8 mouse cellular contexts compared by ENCODE assay signal in the genomic region with DNA sequence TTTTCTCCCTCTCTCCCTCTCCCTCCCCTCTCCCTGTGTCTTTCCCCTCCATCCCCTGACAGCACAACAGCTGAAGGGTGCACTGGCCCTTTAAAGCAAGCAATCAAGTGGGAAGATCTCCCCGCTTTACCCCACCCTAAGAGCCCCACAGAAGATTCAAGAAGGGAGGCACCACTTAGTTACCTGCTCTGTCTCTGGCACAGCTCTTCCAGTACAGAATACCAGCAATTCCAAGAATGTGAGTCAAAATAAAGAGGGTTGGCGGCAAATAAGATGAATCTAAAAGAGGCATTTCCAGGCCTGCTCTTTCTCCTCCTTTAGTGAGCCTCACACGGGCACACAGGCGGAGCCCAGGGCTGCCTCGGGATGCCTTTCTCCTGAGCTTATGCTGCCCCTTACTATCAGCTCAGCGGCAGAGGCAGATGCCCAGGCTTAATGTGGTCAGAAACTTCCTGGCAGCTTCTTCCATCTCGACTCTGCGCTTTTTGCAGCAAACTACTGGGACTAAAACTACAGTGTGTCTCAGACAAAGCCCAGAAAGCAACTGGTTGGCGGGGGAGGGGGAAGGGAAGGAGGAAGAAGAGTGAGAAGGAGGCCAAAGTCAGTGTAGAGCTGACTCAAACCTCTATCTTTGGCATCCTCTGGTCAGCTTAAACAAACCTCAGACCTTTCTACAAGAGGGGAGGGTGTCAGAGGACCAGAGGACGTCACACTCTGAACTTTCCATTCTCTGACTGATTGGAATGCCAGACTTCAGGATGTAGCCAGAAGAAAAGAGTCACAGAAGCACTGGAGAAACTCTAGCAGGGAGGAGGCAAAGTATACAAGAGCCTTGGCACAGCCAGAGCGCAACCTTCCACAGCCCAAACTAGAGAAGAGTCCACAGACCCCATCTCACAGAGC.
A peak's percentile ranks its signal among the peaks of the same experiment; 100 is the strongest.
DNase-seq lines count a peak whose midpoint lies in the region; ATAC-seq lines count a peak whose summit lies in the region.

No protein-coding gene starts in this region.

- H3K27ac ChIP-seq in brown adipose tissue, adult 24 weeks (replicated peaks; ENCODE audit: low read depth, low read length), result peak overlapping the region; percentile 81
- peak overlapping the region; percentile 84 for H3K27ac ChIP-seq in intestine, embryonic 15.5 days
- H3K27ac ChIP-seq in neural tube, embryonic 13.5 days (replicated peaks), result peak overlapping the region; percentile 74

- H3K4me2 ChIP-seq in intestine, embryonic 15.5 days (replicated peaks), result peak overlapping the region; percentile 53
- peak overlapping the region; percentile 40 for H3K4me2 ChIP-seq in neural tube, embryonic 13.5 days

- H3K27me3 ChIP-seq in intestine, embryonic 15.5 days (replicated peaks), result no peaks in the 10 kb centered on the region
- no peaks in the 10 kb centered on the region for H3K27me3 ChIP-seq in neural tube, embryonic 13.5 days

- WGBS in intestine, embryonic 15.5 days, result 13% methylated on average over 11 of the region's 11 CpGs
- WGBS in neural tube, embryonic 13.5 days, result 10% methylated on average over 11 of the region's 11 CpGs

- peak overlapping the region; percentile 53 for H3K4me3 ChIP-seq in brown adipose tissue, adult 24 weeks (ENCODE audit: insufficient read depth, low read depth, low read length)
- peak overlapping the region; percentile 24 for H3K4me3 ChIP-seq in intestine, embryonic 15.5 days (replicated peaks)
- peak overlapping the region; percentile 22 for H3K4me3 ChIP-seq in neural tube, embryonic 13.5 days

- peak; percentile 37 for DNase-seq in adrenal gland, adult 2 months
- DNase-seq in adrenal gland, postnatal 4 days (ENCODE audit: low spot score in 2 of 2), result no peak
- peak; percentile 44 to 56 for DNase-seq in lung, adult 18-20 months
- DNase-seq in cerebellum, postnatal 4 days (ENCODE audit: low spot score in 2 of 2), result no peak

- peak overlapping the region; percentile 47 for H3K9ac ChIP-seq in intestine, embryonic 15.5 days
- H3K9ac ChIP-seq in neural tube, embryonic 13.5 days, result peak overlapping the region; percentile 48

- H3K36me3 ChIP-seq in intestine, embryonic 15.5 days, result no peaks in the 10 kb centered on the region
- H3K36me3 ChIP-seq in neural tube, embryonic 13.5 days, result no peaks in the 10 kb centered on the region

- peak; percentile 29 for ATAC-seq in granulocyte monocyte progenitor cell, adult 5-6 weeks (replicated peaks; ENCODE audit: poor library complexity, severe bottlenecking)
- peak; percentile 87 for ATAC-seq in intestine, embryonic 15.5 days
- ATAC-seq in neural tube, embryonic 13.5 days (ENCODE audit: low read depth), result peak; percentile 78

- H3K4me1 ChIP-seq in brown adipose tissue, adult 24 weeks (ENCODE audit: control insufficient read depth, insufficient read depth, insufficient read length, low read length), result peaks cover 7% of the 10 kb centered on the region
- H3K4me1 ChIP-seq in intestine, embryonic 15.5 days (replicated peaks), result peaks cover 13% of the 10 kb centered on the region
- H3K4me1 ChIP-seq in neural tube, embryonic 13.5 days (replicated peaks), result peaks cover 37% of the 10 kb centered on the region

- H3K9me3 ChIP-seq in intestine, embryonic 15.5 days, result no peaks in the 10 kb centered on the region
- no peaks in the 10 kb centered on the region for H3K9me3 ChIP-seq in neural tube, embryonic 13.5 days

Comparison
In these comparisons a context has a peak if more than half of its experiments do, and no peak if none do; other contexts are left out.
1. DNase-seq: peak in adrenal gland, adult 2 months (single experiment) and lung, adult 18-20 months (2 of 2); none in adrenal gland, postnatal 4 days (0 of 2) and cerebellum, postnatal 4 days (0 of 2).
2. ATAC-seq: peak in every context shown above with its lines; median percentile 87 in intestine, embryonic 15.5 days; 78 in neural tube, embryonic 13.5 days; 29 in granulocyte monocyte progenitor cell, adult 5-6 weeks.
3. Peak in every context shown above with its lines, with median percentiles within 50 percentile points of each other: H3K27ac ChIP-seq and H3K4me3 ChIP-seq.